Mouse (Mus musculus) bone marrow, adult 2 months (tissue): ENCODE measurements around the gene Als2cl.

ENCODE experiments used
- CTCF ChIP-seq: fragments of 200-500 bp; IDR thresholded peaks from 2 replicates; pipeline ENCODE4 v1.5.1; 2011; ENCODE audit warnings: low read length, control low read depth; ENCODE audit not compliant: control insufficient read depth, insufficient read depth
- POLR2A ChIP-seq: fragments of 200-500 bp; IDR thresholded peaks from 2 replicates; pipeline ENCODE4 v1.6.1; 2011; ENCODE audit warnings: low read depth, mild to moderate bottlenecking, control low read depth, low read length, borderline replicate concordance; ENCODE audit not compliant: control insufficient read depth

DNA sequence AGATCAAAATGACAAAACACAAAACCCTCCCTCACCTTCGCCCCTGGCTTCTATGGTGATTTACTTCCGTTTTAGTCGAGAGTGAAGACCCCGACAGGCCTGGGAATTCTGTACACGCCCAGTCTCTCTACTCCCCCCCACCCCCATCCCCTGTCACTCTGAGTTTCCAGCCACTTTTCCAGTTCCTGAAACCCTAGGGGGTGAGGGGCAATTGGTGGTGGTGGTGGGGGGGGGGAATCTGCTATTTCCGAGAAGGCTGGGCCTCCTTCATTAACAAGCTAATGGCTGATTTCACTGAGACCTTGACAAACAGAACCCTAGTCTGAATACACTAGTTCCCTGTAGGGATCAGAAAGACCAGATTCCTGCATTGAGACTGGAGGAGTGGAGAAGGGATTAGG is 67.6 kb downstream of the Als2cl start:
- TF ChIP-seq CTCF (no peak), POLR2A (no peak)
